Mouse (Mus musculus): ENCODE measurements at regions not wholly inside any gene's neighbourhood (a gene's known extent, or its start where the extent isn't known, plus 50 kb on each side); places are given as distances from the start of the nearest gene placed in this dataset.

GRCm38 (mm10) chr6:52495301-52495700 is 144.9 kb downstream of the Hibadh start:
- WGBS: 73% methylated on average over 3 of the region's 3 CpGs
- no peak for ATAC-seq (ENCODE audit: low FRiP score, low TSS enrichment)
- Histone ChIP-seq H3K27me3 (ENCODE audit: insufficient read depth, low read length) (no peaks in the 10 kb centered on the region; the same call in 1 of the 2 replicates), H3K4me3 (ENCODE audit: low read length) (no peak overlapping the region), H3K9ac (replicated peaks; ENCODE audit: low read length) (no peak overlapping the region), H3K36me3 (ENCODE audit: insufficient read depth, low read length) (no peaks in the 10 kb centered on the region), H3K27ac (ENCODE audit: low read length) (no peak overlapping the region), H3K9me3 (ENCODE audit: low read length) (no peaks in the 10 kb centered on the region), H3K4me2 (replicated peaks; ENCODE audit: low read depth, low read length) (no peak overlapping the region), H3K4me1 (ENCODE audit: insufficient read depth, low read length) (peaks cover 7% of the 10 kb centered on the region; the same call in 1 of the 2 replicates)

DNA sequence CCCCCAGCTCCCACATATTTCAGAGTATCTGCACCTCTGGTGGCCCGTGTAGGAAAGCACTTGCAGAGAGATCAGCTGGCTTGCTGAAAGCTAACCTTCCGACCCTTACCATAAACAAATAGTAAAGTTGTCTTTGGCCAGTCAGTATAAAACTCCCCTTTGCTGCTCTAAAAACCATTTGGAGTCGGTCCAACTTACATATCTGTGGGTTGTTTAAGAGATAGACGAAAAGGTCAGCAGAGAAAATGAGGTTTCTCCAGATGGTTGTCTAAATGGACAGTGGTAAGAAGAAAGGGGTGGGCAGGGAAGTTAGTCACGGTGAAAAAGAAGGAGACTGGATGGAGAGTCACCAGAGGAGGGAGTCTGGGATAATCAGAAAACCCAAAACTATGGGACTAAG is 144.3 kb downstream of the Hibadh start:
- Histone ChIP-seq H3K36me3 (ENCODE audit: insufficient read depth, low read length) (no peaks in the 10 kb centered on the region), H3K4me1 (ENCODE audit: insufficient read depth, low read length) (peaks cover 7% of the 10 kb centered on the region; the same call in 1 of the 2 replicates)

More for the DNA sequence above, 144.3 kb downstream of the Hibadh start:
- H3K27me3 ChIP-seq (ENCODE audit: insufficient read depth, low read length): no peaks in the 10 kb centered on the region; the same call in 1 of the 2 replicates
- no peak for ATAC-seq (ENCODE audit: low FRiP score, low TSS enrichment)
- H3K4me3 ChIP-seq (ENCODE audit: low read length): no peak overlapping the region
- no peak overlapping the region for H3K27ac ChIP-seq (ENCODE audit: low read length)
- H3K9me3 ChIP-seq (ENCODE audit: low read length): no peaks in the 10 kb centered on the region
- H3K4me2 ChIP-seq (replicated peaks; ENCODE audit: low read depth, low read length): no peak overlapping the region
- 18% methylated on average over 5 of the region's 5 CpGs for WGBS
- no peak overlapping the region for H3K9ac ChIP-seq (replicated peaks; ENCODE audit: low read length)

All from kidney, embryonic 16.5 days (tissue).